Mouse (Mus musculus): ENCODE data around the gene Leng1. TPM values are rescaled to one million over a fixed set of nuclear protein-coding genes. Genes with fewer than 3 reads are reported as not detected.
"Not testable (repeated sequence)": the region's sequence is repeated elsewhere in the genome, so short reads cannot be mapped to it uniquely, and the experiment has no call there.

The Leng1 gene
- 13.8 and 14.6 TPM in 2 replicates for polyA plus RNA-seq (2014; fragmentation: Nextera tagmentation; extraction: Ambion mirVana)

- Histone ChIP-seq H3K4me3 (ENCODE audit: low read depth, low read length) (peak within 1 kb of the TSS; percentile 69), H3K27ac (replicated peaks; ENCODE audit: low read depth, low read length) (peak within 1 kb of the TSS; percentile 5; the same call in 1 of the 2 replicates), H3K27me3 (ENCODE audit: control insufficient read depth, insufficient read depth, low read length) (no peaks in the 10 kb centered on the region), H3K4me1 (ENCODE audit: control insufficient read depth, insufficient read depth, low read length) (no peaks in the 10 kb centered on the region), H3K36me3 (ENCODE audit: control insufficient read depth, insufficient read depth, low read length) (peaks cover 6% of the 10 kb centered on the region), H3K9ac (ENCODE audit: low read length) (peak within 1 kb of the TSS; percentile 71), H3K9me3 (ENCODE audit: control insufficient read depth, low read length) (no peaks in the 10 kb centered on the region), H3K4me2 (ENCODE audit: low read depth, severe bottlenecking) (peak within 1 kb of the TSS; percentile 55)
- 4% methylated on average over 45 of the region's 45 CpGs for WGBS
- peak; percentile 91 for DNase-seq (ENCODE audit: low spot score)
- ATAC-seq (ENCODE audit: insufficient number of reproducible peaks, low FRiP score, low TSS enrichment, low read depth) = peak; percentile 97
Measured at GRCm38 (mm10) chr7:3665215-3666114, at the start of gene Leng1. Gene Leng1, minus strand, starts transcription at chr7:3665840.

- no peak overlapping the region for H3K9ac ChIP-seq (ENCODE audit: low read length)
- no peak overlapping the region for H3K4me2 ChIP-seq (ENCODE audit: low read depth, severe bottlenecking)
- no peak for ATAC-seq (ENCODE audit: insufficient number of reproducible peaks, low FRiP score, low TSS enrichment, low read depth)
- WGBS = 50% methylated on average over 1 of the region's 1 CpGs
- no peak overlapping the region for H3K27ac ChIP-seq (replicated peaks; ENCODE audit: low read depth, low read length)
- no peaks in the 10 kb centered on the region for H3K27me3 ChIP-seq (ENCODE audit: control insufficient read depth, insufficient read depth, low read length)
- H3K4me1 ChIP-seq (ENCODE audit: control insufficient read depth, insufficient read depth, low read length) = no peaks in the 10 kb centered on the region
- DNase-seq (ENCODE audit: low spot score) = no peak
- no peaks in the 10 kb centered on the region for H3K9me3 ChIP-seq (ENCODE audit: control insufficient read depth, low read length)
- no peaks in the 10 kb centered on the region for H3K36me3 ChIP-seq (ENCODE audit: control insufficient read depth, insufficient read depth, low read length)
- no peak overlapping the region for H3K4me3 ChIP-seq (ENCODE audit: low read depth, low read length)
Measured at GRCm38 (mm10) chr7:3715249-3715648, 49.6 kb upstream of the Leng1 start.

DNA sequence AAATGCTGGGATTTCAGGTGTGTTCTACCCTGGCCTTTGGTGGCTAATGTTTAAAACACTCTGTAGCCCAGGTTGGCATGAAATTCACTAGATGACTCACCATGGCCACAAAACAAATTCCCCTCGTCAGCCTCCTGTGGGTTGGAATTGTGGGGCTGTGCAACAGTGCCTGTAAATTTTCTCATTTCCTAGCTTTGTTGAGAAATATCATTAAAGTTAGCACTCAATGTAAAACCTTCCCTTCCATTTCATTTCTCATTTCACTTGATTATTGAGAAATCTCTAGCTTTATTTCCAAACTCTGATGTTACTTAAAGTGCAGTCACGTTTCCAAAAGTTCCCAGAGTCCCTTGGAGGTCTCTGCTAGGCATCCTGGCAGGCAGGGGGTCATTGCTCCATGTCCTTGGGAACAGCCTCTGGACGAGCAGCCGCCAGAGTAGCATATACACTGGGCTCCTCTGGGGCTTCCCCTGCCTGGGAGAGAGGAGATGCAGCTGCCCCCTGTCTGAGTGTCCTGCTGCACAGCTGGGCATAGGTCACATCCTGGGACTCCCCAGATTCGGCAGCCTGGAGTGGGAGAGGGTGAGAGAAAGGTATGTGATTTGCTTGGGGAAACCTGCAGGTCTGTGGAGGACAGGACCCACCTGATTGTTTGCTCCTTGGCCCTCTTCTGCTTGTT lies 46.8 kb upstream of the Leng1 start:
- DNase-seq (ENCODE audit: low spot score) (no peak), ATAC-seq (ENCODE audit: insufficient number of reproducible peaks, low FRiP score, low TSS enrichment, low read depth) (no peak)
- no peaks in the 10 kb centered on the region for H3K9me3 ChIP-seq (ENCODE audit: control insufficient read depth, low read length)
- no peaks in the 10 kb centered on the region for H3K27me3 ChIP-seq (ENCODE audit: control insufficient read depth, insufficient read depth, low read length)
- no peak overlapping the region for H3K9ac ChIP-seq (ENCODE audit: low read length)
- no peaks in the 10 kb centered on the region for H3K4me1 ChIP-seq (ENCODE audit: control insufficient read depth, insufficient read depth, low read length)
- no peak overlapping the region for H3K27ac ChIP-seq (replicated peaks; ENCODE audit: low read depth, low read length)
- WGBS = 39% methylated on average over 5 of the region's 5 CpGs
- H3K36me3 ChIP-seq (ENCODE audit: control insufficient read depth, insufficient read depth, low read length) = no peaks in the 10 kb centered on the region
- no peak overlapping the region for H3K4me2 ChIP-seq (ENCODE audit: low read depth, severe bottlenecking)
- H3K4me3 ChIP-seq (ENCODE audit: low read depth, low read length) = no peak overlapping the region

GRCm38 (mm10) chr7:3709000-3709399 lies 43.4 kb upstream of the Leng1 start:
- ATAC-seq (ENCODE audit: insufficient number of reproducible peaks, low FRiP score, low TSS enrichment, low read depth) (no peak), DNase-seq (ENCODE audit: low spot score) (peak; percentile 24)
- H3K9ac ChIP-seq (ENCODE audit: low read length) = no peak overlapping the region
- no peak overlapping the region for H3K27ac ChIP-seq (replicated peaks; ENCODE audit: low read depth, low read length)
- H3K36me3 ChIP-seq (ENCODE audit: control insufficient read depth, insufficient read depth, low read length) = peaks cover 14% of the 10 kb centered on the region
- H3K4me2 ChIP-seq (ENCODE audit: low read depth, severe bottlenecking) = no peak overlapping the region
- no peaks in the 10 kb centered on the region for H3K9me3 ChIP-seq (ENCODE audit: control insufficient read depth, low read length)
- H3K27me3 ChIP-seq (ENCODE audit: control insufficient read depth, insufficient read depth, low read length) = no peaks in the 10 kb centered on the region
- H3K4me3 ChIP-seq (ENCODE audit: low read depth, low read length) = no peak overlapping the region
- WGBS = 87% methylated on average over 1 of the region's 1 CpGs
- peaks cover 3% of the 10 kb centered on the region; the same call in 1 of the 2 replicates for H3K4me1 ChIP-seq (ENCODE audit: control insufficient read depth, insufficient read depth, low read length)

DNA sequence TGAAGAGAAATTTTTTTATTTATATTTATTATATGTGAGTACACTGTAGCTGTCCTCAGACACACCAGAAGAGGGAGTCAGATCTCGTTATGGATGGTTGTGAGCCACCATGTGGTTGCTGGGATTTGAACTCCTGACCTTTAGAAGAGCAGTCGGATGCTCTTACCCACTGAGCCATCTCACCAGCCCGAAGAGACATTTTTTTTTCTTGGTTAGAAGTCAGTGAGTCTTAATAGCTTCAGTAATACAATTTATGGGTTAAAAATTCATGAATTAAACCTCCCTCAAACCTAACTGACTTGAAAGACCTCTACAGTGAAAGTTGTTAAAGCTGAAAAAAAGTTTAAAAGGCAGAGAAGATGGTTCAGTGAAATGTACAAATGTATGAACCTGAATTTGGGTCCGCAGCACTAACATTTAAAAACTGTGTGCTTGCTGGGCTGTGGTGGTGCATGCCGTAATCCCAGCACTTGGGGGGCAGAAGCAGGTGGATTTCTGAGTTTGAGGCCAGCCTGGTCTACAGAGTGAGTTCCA lies 42.9 kb upstream of the Leng1 start:
- not testable (repeated sequence) for H3K4me2 ChIP-seq (ENCODE audit: low read depth, severe bottlenecking); H3K27me3 ChIP-seq (ENCODE audit: control insufficient read depth, insufficient read depth, low read length); H3K4me3 ChIP-seq (ENCODE audit: low read depth, low read length); H3K9me3 ChIP-seq (ENCODE audit: control insufficient read depth, low read length); ATAC-seq (ENCODE audit: insufficient number of reproducible peaks, low FRiP score, low TSS enrichment, low read depth); DNase-seq (ENCODE audit: low spot score); H3K27ac ChIP-seq (replicated peaks; ENCODE audit: low read depth, low read length); H3K9ac ChIP-seq (ENCODE audit: low read length); H3K4me1 ChIP-seq (ENCODE audit: control insufficient read depth, insufficient read depth, low read length)
- peaks cover 14% of the 10 kb centered on the region for H3K36me3 ChIP-seq (ENCODE audit: control insufficient read depth, insufficient read depth, low read length)
- 34% methylated on average over 5 of the region's 5 CpGs for WGBS

DNA sequence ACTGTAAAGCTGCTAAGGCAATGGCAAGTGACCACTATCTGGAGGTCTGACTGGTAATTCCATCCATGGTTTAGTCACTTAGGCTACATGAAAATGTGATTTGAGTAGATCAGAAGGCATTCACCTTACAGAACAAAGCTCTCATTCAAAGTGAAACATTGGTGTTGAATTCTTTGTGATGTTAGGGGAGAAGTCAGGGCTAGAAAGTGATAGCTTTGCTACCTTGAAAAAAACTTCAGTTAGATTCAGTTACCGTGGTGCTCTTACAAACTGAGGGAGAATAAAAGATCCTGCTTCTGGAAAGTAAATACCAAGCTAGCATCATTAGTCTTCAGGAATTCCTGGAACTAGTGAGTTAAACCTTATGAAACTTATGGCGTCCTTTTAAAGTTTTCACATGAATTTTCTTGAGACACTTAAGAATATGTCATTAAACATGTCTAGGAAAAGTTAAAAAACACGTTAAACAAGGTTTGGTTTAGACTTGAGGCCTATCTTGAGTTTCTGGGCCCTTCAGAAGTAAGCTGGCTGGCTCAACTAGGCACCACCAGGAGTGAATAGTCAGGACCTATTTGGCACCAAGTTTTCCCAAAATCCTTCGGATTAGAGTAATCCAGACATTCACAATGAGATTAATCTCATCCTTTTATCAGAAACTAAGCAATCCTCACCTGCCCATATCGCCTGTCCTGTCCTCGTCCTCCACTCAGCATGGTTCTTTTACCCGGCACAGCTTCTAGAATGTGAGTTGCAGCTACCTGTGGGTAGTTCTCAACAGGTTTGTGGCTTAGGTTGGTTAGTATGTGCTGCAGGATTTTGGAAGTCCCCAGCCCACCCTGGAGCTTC lies 42.2 kb upstream of the Leng1 start:
- no peak overlapping the region for H3K27ac ChIP-seq (replicated peaks; ENCODE audit: low read depth, low read length)
- H3K4me2 ChIP-seq (ENCODE audit: low read depth, severe bottlenecking) = no peak overlapping the region
- no peaks in the 10 kb centered on the region for H3K9me3 ChIP-seq (ENCODE audit: control insufficient read depth, low read length)
- ATAC-seq (ENCODE audit: insufficient number of reproducible peaks, low FRiP score, low TSS enrichment, low read depth) (no peak), DNase-seq (ENCODE audit: low spot score) (peak; percentile 41)
- no peak overlapping the region for H3K9ac ChIP-seq (ENCODE audit: low read length)
- 25% methylated on average over 7 of the region's 7 CpGs for WGBS
- H3K4me1 ChIP-seq (ENCODE audit: control insufficient read depth, insufficient read depth, low read length) = peaks cover 3% of the 10 kb centered on the region; the same call in 1 of the 2 replicates
- H3K27me3 ChIP-seq (ENCODE audit: control insufficient read depth, insufficient read depth, low read length) = no peaks in the 10 kb centered on the region
- H3K36me3 ChIP-seq (ENCODE audit: control insufficient read depth, insufficient read depth, low read length) = peaks cover 14% of the 10 kb centered on the region
- H3K4me3 ChIP-seq (ENCODE audit: low read depth, low read length) = no peak overlapping the region

DNA sequence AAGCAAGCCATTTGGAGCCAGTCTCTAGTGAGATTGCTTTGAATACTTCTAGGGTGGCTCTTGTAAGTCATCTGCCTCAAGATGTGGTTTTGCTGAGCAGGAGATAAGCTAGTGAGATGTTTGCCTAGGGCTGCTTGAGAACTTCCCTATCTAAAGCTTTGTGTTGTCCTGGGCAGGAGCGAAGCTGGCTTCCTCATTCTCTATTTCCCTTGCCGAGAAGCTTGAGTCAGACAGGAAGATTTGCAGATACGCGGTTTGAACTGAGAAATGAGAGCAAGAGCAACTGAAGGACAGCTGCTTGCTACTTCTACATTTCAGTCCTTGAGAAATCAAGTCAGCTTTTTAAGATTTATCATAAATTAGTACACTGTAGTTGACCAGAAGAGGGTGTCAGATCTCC lies 41.4 kb upstream of the Leng1 start:
- Histone ChIP-seq H3K9ac (ENCODE audit: low read length) (no peak overlapping the region), H3K4me3 (ENCODE audit: low read depth, low read length) (no peak overlapping the region), H3K4me1 (ENCODE audit: control insufficient read depth, insufficient read depth, low read length) (peaks cover 3% of the 10 kb centered on the region; the same call in 1 of the 2 replicates), H3K36me3 (ENCODE audit: control insufficient read depth, insufficient read depth, low read length) (peaks cover 14% of the 10 kb centered on the region), H3K27ac (replicated peaks; ENCODE audit: low read depth, low read length) (no peak overlapping the region), H3K9me3 (ENCODE audit: control insufficient read depth, low read length) (no peaks in the 10 kb centered on the region), H3K27me3 (ENCODE audit: control insufficient read depth, insufficient read depth, low read length) (no peaks in the 10 kb centered on the region), H3K4me2 (ENCODE audit: low read depth, severe bottlenecking) (no peak overlapping the region; the same call in 1 of the 2 replicates)
- ATAC-seq (ENCODE audit: insufficient number of reproducible peaks, low FRiP score, low TSS enrichment, low read depth) (no peak), DNase-seq (ENCODE audit: low spot score) (peak; percentile 23)
- 74% methylated on average over 4 of the region's 4 CpGs for WGBS
